Mouse (Mus musculus) left cerebral cortex, postnatal 36 days (tissue): ENCODE measurements around the gene Mta1. TPM values are rescaled to one million over a fixed set of nuclear protein-coding genes. Genes with fewer than 3 reads are reported as not detected.
A peak's percentile ranks its signal among the peaks of the same experiment; 100 is the strongest.

ENCODE experiments used
- DNase-seq, 2 experiments: peaks; one replicate each; pipeline ENCODE4 v3.0.0; 2021 to 2022; ENCODE audit warnings: low spot score in 2 of 2, mixed read lengths in 1 of 2
- intact Hi-C: fragments of 180-260 bp; cut with DNase I; formaldehyde crosslinking; loops from one replicate; pipeline ENCODE4 v1.15.1; 2025
- total RNA-seq, 2 experiments: library from RNA; stranded (reverse); gene quantifications; 2 replicates each; pipeline ENCODE4 v1.2.3; 2021

Gene Mta1
- 10 to 100 TPM; 79.8 to 80.2 TPM for total RNA-seq

DNA sequence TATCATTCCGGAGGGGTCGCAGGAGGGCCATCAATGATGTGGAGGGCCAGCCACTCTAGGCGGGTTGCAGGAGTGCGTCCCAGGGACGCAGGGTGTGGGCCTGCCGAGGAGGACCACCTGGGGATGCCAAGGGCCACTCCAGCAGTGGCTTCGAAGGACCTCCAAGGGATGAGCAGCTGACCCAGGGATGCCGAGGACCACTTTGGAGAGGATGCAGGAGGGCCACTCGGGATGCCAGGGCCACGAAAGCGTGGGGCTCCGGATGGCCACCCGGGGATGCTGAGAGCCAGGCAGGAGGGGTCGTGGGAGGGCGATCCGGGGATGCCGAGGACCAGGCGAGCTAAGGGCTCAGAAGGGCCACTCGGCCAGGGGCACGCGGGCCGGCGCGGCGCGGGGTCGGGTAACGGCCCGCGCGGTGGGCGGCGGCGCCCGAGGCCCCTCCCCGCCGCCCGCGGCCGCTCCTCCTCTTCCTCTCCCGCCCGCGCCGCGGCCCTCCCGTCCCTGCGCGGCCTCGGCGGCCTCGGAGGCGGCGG, at the start of gene Mta1:
TSS of gene Mta1 (plus strand) at position 530 of the 533 bp plus-strand sequence.
- intact Hi-C loops, result no loop called here
- peak; percentile 35 to 68 for DNase-seq

DNA sequence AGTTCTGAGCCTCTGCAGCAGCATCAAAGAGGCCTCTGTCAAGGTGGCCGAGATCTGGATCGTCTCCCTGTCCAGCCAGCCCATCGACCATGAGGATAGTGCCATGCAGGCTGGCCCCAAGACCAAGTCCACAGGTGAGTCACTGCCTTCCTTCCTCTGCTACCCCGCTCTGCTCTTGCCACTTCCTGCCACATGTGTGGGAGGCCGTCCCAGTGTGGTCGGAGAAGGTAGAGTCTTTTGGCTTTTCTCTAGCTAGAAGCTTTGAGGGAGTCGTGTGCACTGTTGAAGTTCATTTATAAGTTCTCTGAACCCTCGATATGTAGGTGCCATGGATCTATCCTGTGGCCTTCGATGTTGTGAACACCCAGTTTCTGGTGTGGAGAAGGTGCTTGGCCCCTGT, 48.2 kb upstream of the Mta1 start:
- no peak for DNase-seq
- intact Hi-C loops, result no loop called here

DNA sequence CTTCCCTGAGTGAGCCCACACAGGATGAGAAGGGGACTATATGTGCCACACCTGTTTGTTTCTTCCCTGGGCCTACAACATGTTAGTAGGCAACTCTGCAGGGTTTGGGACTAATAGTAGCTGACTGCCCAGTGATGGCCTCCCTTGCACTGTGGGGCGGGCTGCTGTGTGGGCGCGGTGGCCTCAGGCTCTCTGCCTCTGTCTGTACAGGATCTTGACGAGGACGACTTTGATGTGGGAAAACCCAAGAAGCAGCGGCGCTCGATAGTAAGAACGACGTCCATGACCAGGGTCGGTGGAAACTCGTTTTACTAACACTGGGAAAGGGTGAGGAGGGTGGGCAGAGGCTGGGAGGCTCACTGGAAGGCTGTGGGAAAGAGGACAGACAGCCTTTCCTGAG, 47.4 kb upstream of the Mta1 start:
- intact Hi-C loops, result no loop called here
- no peak for DNase-seq

DNA sequence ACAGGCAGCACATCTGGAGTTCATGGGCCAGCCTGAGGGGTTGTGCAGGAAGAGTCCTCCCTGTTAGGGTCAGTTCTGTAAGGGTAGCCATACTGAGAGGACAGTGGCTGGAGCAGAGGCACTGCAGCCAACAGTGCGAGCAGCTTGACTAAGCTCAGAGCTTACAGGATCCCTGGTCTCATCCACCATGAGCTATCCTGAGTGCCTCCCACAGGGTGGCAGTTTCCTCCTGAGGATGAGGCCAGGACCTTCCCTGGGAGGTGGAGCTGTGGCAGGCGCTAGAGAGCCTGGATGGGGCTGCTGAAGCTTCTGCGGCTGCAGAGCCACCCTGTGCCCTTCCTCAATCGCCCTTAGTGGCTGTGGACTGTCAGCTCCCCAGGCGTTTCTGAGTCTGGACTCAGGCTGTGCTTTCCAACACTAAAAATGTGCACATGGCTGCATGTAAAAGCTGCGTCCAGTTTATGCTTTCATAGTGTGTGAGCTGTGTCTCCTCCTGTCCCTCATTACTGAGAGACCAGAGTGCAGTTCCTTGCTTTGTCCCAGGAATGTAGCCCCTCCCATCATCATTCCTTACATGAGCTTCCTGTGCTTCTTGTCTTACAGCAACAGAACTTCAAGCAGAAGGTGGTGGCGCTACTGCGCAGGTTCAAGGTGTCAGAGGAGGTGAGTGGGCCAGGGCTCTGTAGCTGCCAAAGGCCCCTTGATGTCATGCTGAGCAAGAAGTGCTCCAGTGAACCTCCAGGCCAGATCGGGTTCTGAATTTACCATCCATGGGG, 46.3 kb upstream of the Mta1 start:
- intact Hi-C loops, result no loop called here
- no peak for DNase-seq

DNA sequence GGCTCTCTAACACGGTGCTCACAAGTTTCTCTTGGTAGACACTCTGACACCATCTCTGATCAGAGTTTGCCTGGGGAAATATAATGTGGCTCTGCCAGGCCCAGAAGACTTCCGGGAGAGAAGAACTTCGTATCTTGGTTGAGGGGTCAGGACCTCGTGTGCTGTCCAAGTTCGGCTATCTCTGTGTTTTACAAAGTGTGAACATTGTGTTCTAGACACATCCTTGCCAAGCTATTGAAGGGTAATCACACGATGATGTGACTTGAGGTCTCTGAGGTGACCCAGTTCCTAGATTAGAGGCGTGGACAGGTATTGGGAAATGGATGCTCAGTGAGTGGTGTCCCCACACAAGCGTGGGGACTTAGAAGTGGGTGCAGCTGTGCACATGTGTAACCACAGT, 42.0 kb upstream of the Mta1 start:
- no peak for DNase-seq
- intact Hi-C loops, result no loop called here

DNA sequence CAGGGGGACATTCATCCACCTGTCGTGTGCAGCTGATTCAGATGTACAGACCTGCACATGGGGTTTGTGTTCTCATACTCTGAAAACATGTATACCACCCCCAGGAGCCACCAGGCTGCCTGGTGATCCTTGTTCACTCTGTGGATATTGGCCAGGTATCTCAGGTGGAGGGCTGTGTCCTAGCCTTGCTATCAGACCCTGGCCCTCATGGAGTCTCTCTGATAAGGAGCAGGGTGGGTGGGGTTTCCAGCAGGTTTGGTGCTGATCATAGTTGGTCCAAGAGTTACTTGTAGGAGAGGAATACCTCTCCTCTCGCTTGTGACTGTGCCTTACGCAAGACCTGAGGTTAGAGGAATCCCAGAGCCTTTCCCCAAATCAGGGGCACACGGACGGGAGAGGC, 37.9 kb upstream of the Mta1 start:
- DNase-seq, result no peak
- intact Hi-C loops, result no loop called here

- intact Hi-C loops, result no loop called here
- DNase-seq, result no peak
Observed at GRCm38 (mm10) chr12:113061606-113062005, 36.5 kb upstream of the Mta1 start.

DNA sequence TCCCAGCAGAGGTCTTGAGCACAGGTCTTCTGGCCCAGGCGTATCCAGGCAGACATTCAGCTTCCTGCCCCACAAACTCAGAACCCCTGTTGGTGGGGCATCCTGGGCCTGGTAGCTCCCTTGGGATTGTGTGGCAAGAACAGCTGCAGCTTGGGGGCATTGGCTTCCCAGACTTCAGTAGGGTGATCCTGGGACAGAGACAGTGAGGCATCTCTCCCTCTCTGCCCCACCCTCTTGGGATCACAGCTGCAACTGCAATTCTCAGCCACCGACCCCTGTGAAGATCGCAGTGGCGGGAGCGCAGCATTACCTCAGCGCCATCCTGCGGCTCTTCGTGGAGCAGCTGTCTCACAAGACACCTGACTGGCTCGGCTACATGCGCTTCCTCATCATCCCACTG, 35.9 kb upstream of the Mta1 start:
- intact Hi-C loops, result no loop called here
- no peak for DNase-seq

GRCm38 (mm10) chr12:113063700-113064099, 34.4 kb upstream of the Mta1 start:
- intact Hi-C loops, result no loop called here
- DNase-seq, result no peak

- DNase-seq, result no peak
- intact Hi-C loops, result no loop called here
Observed at GRCm38 (mm10) chr12:113068002-113068401, 30.1 kb upstream of the Mta1 start.

GRCm38 (mm10) chr12:113069389-113069788, 28.7 kb upstream of the Mta1 start:
- intact Hi-C loops, result no loop called here
- no peak for DNase-seq

DNA sequence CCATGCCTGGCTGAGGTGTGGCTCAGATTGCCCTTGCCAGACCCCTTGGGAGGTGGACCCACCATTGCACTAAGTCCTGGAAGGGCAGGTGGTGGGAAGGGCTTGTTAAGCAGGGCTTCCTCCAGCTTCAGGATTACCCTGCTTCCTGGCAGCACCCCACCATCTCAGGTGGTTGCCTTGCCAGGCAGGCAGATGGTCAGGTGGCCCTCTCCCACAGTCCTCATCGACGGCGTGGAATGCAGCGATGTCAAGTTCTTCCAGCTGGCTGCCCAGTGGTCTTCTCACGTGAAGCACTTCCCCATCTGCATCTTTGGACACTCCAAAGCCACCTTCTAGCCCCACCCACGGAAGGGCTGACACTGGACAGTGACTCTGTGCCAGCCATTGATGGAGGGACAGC, 26.8 kb upstream of the Mta1 start:
- intact Hi-C loops, result no loop called here
- no peak for DNase-seq

- no peak for DNase-seq
- intact Hi-C loops, result no loop called here
Observed at GRCm38 (mm10) chr12:113071827-113072226, 26.3 kb upstream of the Mta1 start.

GRCm38 (mm10) chr12:113073420-113074328, 24.4 kb upstream of the Mta1 start:
- intact Hi-C loops, result loop anchor here (2.0 kb wide), 2 partner anchors 59 to 73 kb away; partner anchors contain the start of genes Brf1 and Pacs2
- no peak for DNase-seq

- peak; percentile 86 to 87 for DNase-seq
- intact Hi-C loops, result loop anchor here (2.0 kb wide), 2 partner anchors 60 to 74 kb away; partner anchors contain the start of genes Brf1 and Pacs2
Observed at GRCm38 (mm10) chr12:113074329-113075062, 23.6 kb upstream of the Mta1 start, which contains the start of gene Tex22. Gene Tex22, plus strand, starts transcription at chr12:113074502.

- peak; percentile 83 to 84 for DNase-seq
- intact Hi-C loops, result loop anchor here (2.0 kb wide), 2 partner anchors 60 to 74 kb away; partner anchors contain the start of genes Brf1 and Pacs2
Observed at GRCm38 (mm10) chr12:113075063-113075454, 23.0 kb upstream of the Mta1 start.

- intact Hi-C loops, result loop anchor here (2.0 kb wide), 2 partner anchors 61 to 75 kb away; partner anchors contain the start of genes Brf1 and Pacs2
Observed at GRCm38 (mm10) chr12:113075486-113075885, 22.6 kb upstream of the Mta1 start.

DNA sequence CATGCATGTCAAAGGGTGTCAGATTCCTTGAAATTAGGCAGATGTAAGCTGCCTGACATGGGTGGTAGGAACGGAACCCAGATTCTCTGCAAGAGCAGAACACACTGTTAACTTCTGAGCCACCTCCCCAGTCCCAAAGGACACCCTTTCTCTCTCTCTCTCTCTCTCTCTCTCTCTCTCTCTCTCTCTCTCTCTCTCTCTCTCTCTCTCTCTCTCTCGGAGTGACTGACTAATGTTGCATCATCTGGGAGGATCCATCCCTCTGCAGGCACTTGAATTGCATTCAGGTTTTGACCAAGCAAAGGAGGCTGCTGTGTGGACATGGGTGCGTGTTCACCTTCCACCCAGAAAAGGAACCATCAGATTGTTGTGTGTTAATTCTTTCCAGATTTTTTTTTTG, 10.8 kb upstream of the Mta1 start:
- intact Hi-C loops, result no loop called here
- no peak for DNase-seq

More at GRCm38 (mm10) chr12:113075486-113075885, 22.6 kb upstream of the Mta1 start:
- DNase-seq, result no peak

- DNase-seq, result no peak
- intact Hi-C loops, result no loop called here
Observed at GRCm38 (mm10) chr12:113088026-113088425, 10.1 kb upstream of the Mta1 start.
